Mouse (Mus musculus) MEL (cell line): ENCODE measurements around the gene 2300002M23Rik. TPM values are rescaled to one million over a fixed set of nuclear protein-coding genes. Genes with fewer than 3 reads are reported as not detected.

ENCODE experiments used
- DNase-seq: peaks from one replicate; pipeline ENCODE4 v3.0.0; 2011; ENCODE audit warnings: low read depth, low spot score
- H3K27ac ChIP-seq: 2 replicates; pipeline ENCODE4 v1.5.1; 2012; ENCODE audit warnings: low read depth, mild to moderate bottlenecking, control low read depth, low read length, moderate library complexity; ENCODE audit not compliant: control insufficient read depth
- H3K27me3 ChIP-seq, 2 experiments: fragments of 150-350 bp in 1 of 2; sonication (generic) in 1 of 2; 2 replicates each; pipeline ENCODE4 v1.6.1; 2012; ENCODE audit warnings: low read length in 2 of 2, mild to moderate bottlenecking in 2 of 2, improper control_type of control experiment in 1 of 2, moderate library complexity in 1 of 2; ENCODE audit not compliant: insufficient read depth in 2 of 2, control insufficient read depth in 1 of 2
- H3K36me3 ChIP-seq, 2 experiments: 2 replicates each; pipeline ENCODE4 v1.6.1; 2012 to 2014; ENCODE audit warnings: low read length in 2 of 2, improper control_type of control experiment in 1 of 2, inconsistent platforms in 1 of 2, mild to moderate bottlenecking in 1 of 2; ENCODE audit not compliant: insufficient read depth in 2 of 2, control insufficient read depth in 1 of 2
- H3K4me1 ChIP-seq, 2 experiments: fragments of 150-350 bp in 1 of 2; sonication (generic) in 1 of 2; 2 replicates each; pipeline ENCODE4 v1.6.1; 2012; ENCODE audit warnings: low read length in 2 of 2, improper control_type of control experiment in 1 of 2, mild to moderate bottlenecking in 1 of 2; ENCODE audit not compliant: insufficient read depth in 2 of 2, control insufficient read depth in 1 of 2
- H3K4me3 ChIP-seq, 2 experiments: fragments of 150-350 bp in 1 of 2; sonication (generic) in 1 of 2; 2 replicates each; pipeline ENCODE4 v1.5.1; 2012; ENCODE audit warnings: low read depth in 2 of 2, low read length in 2 of 2, mild to moderate bottlenecking in 2 of 2, moderate library complexity in 2 of 2, control low read depth in 1 of 2, improper control_type of control experiment in 1 of 2; ENCODE audit not compliant: control insufficient read depth in 1 of 2, insufficient read depth in 1 of 2
- H3K79me2 ChIP-seq: 2 replicates; pipeline ENCODE4 v1.6.1; 2012; ENCODE audit warnings: mild to moderate bottlenecking, low read length, moderate library complexity; ENCODE audit not compliant: control insufficient read depth, poor library complexity, insufficient read depth
- H3K9ac ChIP-seq: 2 replicates; pipeline ENCODE4 v1.6.1; 2012; ENCODE audit warnings: low read depth, mild to moderate bottlenecking, control low read depth, low read length, moderate library complexity; ENCODE audit not compliant: control insufficient read depth, poor library complexity, severe bottlenecking
- H3K9me3 ChIP-seq: fragments of 150-350 bp; sonication (generic); replicated peaks from 2 replicates; pipeline ENCODE4 v1.6.1; 2012; ENCODE audit warnings: mild to moderate bottlenecking, low read length, improper control_type of control experiment, moderate library complexity; ENCODE audit not compliant: insufficient read depth
- CHD1 ChIP-seq: IDR thresholded peaks from 2 replicates; pipeline ENCODE4 v1.6.1; 2012; ENCODE audit warnings: low read depth, mild to moderate bottlenecking, inconsistent platforms, low read length, improper control_type of control experiment
- CHD2 ChIP-seq: IDR thresholded peaks from 2 replicates; pipeline ENCODE4 v1.6.1; 2011; ENCODE audit warnings: low read length, improper control_type of control experiment
- EP300 ChIP-seq, 2 experiments: IDR thresholded peaks; 2 replicates each; pipeline ENCODE4 v1.6.1; 2011; ENCODE audit warnings: improper control_type of control experiment in 2 of 2, low read length in 2 of 2, low read depth in 1 of 2, mild to moderate bottlenecking in 1 of 2
- ETS1 ChIP-seq: IDR thresholded peaks from 2 replicates; pipeline ENCODE4 v1.6.1; 2012; ENCODE audit warnings: low read depth, mild to moderate bottlenecking, inconsistent platforms, low read length, improper control_type of control experiment, moderate library complexity
- GABPA ChIP-seq: IDR thresholded peaks from 2 replicates; pipeline ENCODE4 v1.6.1; 2012; ENCODE audit warnings: low read depth, mild to moderate bottlenecking, inconsistent platforms, low read length, improper control_type of control experiment, moderate library complexity
- KAT2A ChIP-seq: conservative IDR thresholded peaks from 2 replicates; pipeline ENCODE4 v1.6.1; 2012; ENCODE audit warnings: low read depth, low read length, improper control_type of control experiment, inconsistent platforms
- MAX ChIP-seq: IDR thresholded peaks from 2 replicates; pipeline ENCODE4 v1.6.1; 2011; ENCODE audit warnings: low read length, improper control_type of control experiment
- MEF2A ChIP-seq: IDR thresholded peaks from 2 replicates; pipeline ENCODE4 v1.6.1; 2014; ENCODE audit warnings: low read depth, mild to moderate bottlenecking, inconsistent platforms, low read length, improper control_type of control experiment; ENCODE audit not compliant: poor library complexity, insufficient replicate concordance, severe bottlenecking; ENCODE audit errors: extremely low read depth
- NELFE ChIP-seq: IDR thresholded peaks from 2 replicates; pipeline ENCODE4 v1.6.1; 2011; ENCODE audit warnings: low read depth, low read length, improper control_type of control experiment
- NRF1 ChIP-seq: IDR thresholded peaks from 2 replicates; pipeline ENCODE4 v1.6.1; 2014; ENCODE audit warnings: low read depth, mild to moderate bottlenecking, inconsistent platforms, low read length, improper control_type of control experiment, moderate library complexity; ENCODE audit not compliant: poor library complexity, insufficient read depth, severe bottlenecking
- POLR2AphosphoS5 ChIP-seq: IDR thresholded peaks from 2 replicates; pipeline ENCODE4 v1.6.1; 2012; ENCODE audit warnings: low read depth, borderline replicate concordance, mild to moderate bottlenecking, inconsistent platforms, low read length, moderate library complexity, mixed read lengths
- RAD21 ChIP-seq: IDR thresholded peaks from 2 replicates; pipeline ENCODE4 v1.6.1; 2011; ENCODE audit warnings: mild to moderate bottlenecking, low read depth, low read length, improper control_type of control experiment
- SIN3A ChIP-seq: IDR thresholded peaks from 2 replicates; pipeline ENCODE4 v1.6.1; 2012; ENCODE audit warnings: low read length, improper control_type of control experiment, inconsistent platforms
- TAL1 ChIP-seq: IDR thresholded peaks from 2 replicates; pipeline ENCODE4 v1.6.1; 2012; ENCODE audit warnings: mild to moderate bottlenecking, inconsistent platforms, low read length, moderate library complexity, mixed read lengths
- TBP ChIP-seq: IDR thresholded peaks from 2 replicates; pipeline ENCODE4 v1.8.0; 2011; ENCODE audit warnings: low read depth, low read length, improper control_type of control experiment
- TCF12 ChIP-seq: IDR thresholded peaks from 2 replicates; pipeline ENCODE4 v1.6.1; 2014; ENCODE audit warnings: low read depth, mild to moderate bottlenecking, inconsistent platforms, low read length, improper control_type of control experiment, moderate library complexity
- USF1 ChIP-seq: IDR thresholded peaks from 2 replicates; pipeline ENCODE4 v1.6.1; 2014; ENCODE audit warnings: low read depth, mild to moderate bottlenecking, inconsistent platforms, low read length, improper control_type of control experiment, moderate library complexity
- ZC3H11A ChIP-seq: IDR thresholded peaks from 2 replicates; pipeline ENCODE4 v1.6.1; 2012; ENCODE audit warnings: low read depth, mild to moderate bottlenecking, inconsistent platforms, low read length, improper control_type of control experiment
- polyA plus RNA-seq, 2 experiments: library from polyadenylated mRNA; stranded (reverse) in 1 of 2; unstranded in 1 of 2; fragments of >175 nt in 1 of 2; fragments of >200 nt in 1 of 2; gene quantifications; 2 replicates each; pipeline versions ENCODE4 v1.2.1 to v1.2.4; 2012; ENCODE audit warnings: low replicate concordance in 2 of 2, low read depth in 1 of 2; ENCODE audit not compliant: insufficient read length in 2 of 2, insufficient read depth in 1 of 2, missing spikeins in 1 of 2
- total RNA-seq: library from RNA; depleted of rRNA; stranded (reverse); fragments of 300-350 nt; gene quantifications from 2 replicates; pipeline ENCODE4 v1.2.3, GENCODE M21; 2012

Gene 2300002M23Rik
- total and polyA plus RNA-seq, 3 experiments: not detected

GRCm38 (mm10) chr17:35554761-35555397 is 12.4 kb upstream of the 2300002M23Rik start (continued):
- TF ChIP-seq MEF2A (no peak), MAX (no peak), TCF12 (no peak), ETS1 (no peak), NRF1 (no peak), CHD2 (no peak)

GRCm38 (mm10) chr17:35556186-35556765 is 11.0 kb upstream of the 2300002M23Rik start:
- no peak overlapping the region for H3K4me3 ChIP-seq
- no peak overlapping the region for H3K27ac ChIP-seq
- no peaks in the 10 kb centered on the region for H3K36me3 ChIP-seq
- DNase-seq: no peak
- H3K27me3 ChIP-seq: no peaks in the 10 kb centered on the region; a peak in 1 of 4 replicates
- no peak overlapping the region for H3K9ac ChIP-seq
- no peaks in the 10 kb centered on the region for H3K79me2 ChIP-seq
- no peaks in the 10 kb centered on the region for H3K9me3 ChIP-seq
- TF ChIP-seq RAD21 (no peak), TBP (no peak), USF1 (no peak), TAL1 (no peak), CHD1 (no peak), POLR2AphosphoS5 (no peak), KAT2A (no peak), ETS1 (no peak), NRF1 (no peak), SIN3A (no peak), NELFE (no peak), GABPA (no peak), EP300 (IDR thresholded peaks at IDR 0.05; ENCODE audit: low read depth in 1 of 2, low read length in 2 of 2) (no peak), ZC3H11A (no peak)
- H3K4me1 ChIP-seq: peaks cover 0 to 6% of the 10 kb centered on the region in 2 experiments; a peak in 1 of 4 replicates
